In the genomic region with DNA sequence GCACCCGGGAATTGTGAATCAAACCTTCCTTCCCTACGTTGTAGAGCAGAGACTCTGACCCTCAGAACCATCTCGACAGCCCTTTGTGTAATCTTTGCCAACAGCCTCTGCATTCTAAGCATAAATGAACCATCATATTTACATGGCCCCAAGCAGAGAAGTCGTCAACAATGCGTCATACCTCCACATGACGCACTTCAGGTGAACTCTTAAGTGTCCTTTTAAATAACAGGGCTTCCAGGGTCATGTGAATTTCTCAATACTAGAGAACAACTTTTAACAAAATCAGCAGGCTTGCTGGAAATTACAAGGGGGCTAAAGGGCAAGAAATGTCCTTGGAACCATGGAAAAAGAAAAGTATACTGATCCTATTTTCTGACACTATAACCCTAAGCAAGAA, we compare ENCODE assay signal across 15 mouse cellular contexts. TPM values are rescaled to one million over a fixed set of nuclear protein-coding genes. Genes with fewer than 3 reads are reported as not detected.
"Had no signal": no experiment of that assay in that cellular context is flagged by ENCODE, and none has a peak within 500 bp of the region (broad histone marks: within the 10 kb centered on the region; RNA-seq: fewer than 3 reads in every experiment).

No protein-coding gene starts in this region.

- ATAC-seq: midbrain, embryonic 13.5 days had no signal

- DNase-seq: kidney, adult 2 months; layer of hippocampus, adult 9-11 months; layer of hippocampus, postnatal 36 days; lung, postnatal 36 days; right cerebral cortex, postnatal 14 days; thymus, adult 2 months; thymus, postnatal 25 days had no signal

- H3K9me3 ChIP-seq: kidney, embryonic 15.5 days; limb, embryonic 15.5 days; midbrain, embryonic 13.5 days; stomach, embryonic 15.5 days had no signal

- H3K36me3 ChIP-seq: limb, embryonic 15.5 days; stomach, embryonic 15.5 days had no signal

- H3K27ac ChIP-seq: kidney, embryonic 15.5 days; limb, embryonic 15.5 days; midbrain, embryonic 13.5 days; stomach, embryonic 15.5 days had no signal

- H3K9ac ChIP-seq: stomach, embryonic 15.5 days had no signal

- H3K27me3 ChIP-seq: kidney, embryonic 15.5 days; limb, embryonic 15.5 days; midbrain, embryonic 13.5 days; stomach, embryonic 15.5 days had no signal

RNA-seq across cellular contexts. Expression of gene Kmo, which starts 3.5 kb away (rescaled TPM):
- total RNA-seq: layer of hippocampus, adult 18-20 months; left cerebral cortex, postnatal 25 days; midbrain, postnatal 0 days had no signal
- polyA plus RNA-seq: midbrain, postnatal 0 days; neural tube, embryonic 14.5 days had no signal
